27 mouse cellular contexts compared by ENCODE assay signal in genomic region chr1:169868636-169869035, GRCm38 (mm10). TPM values are rescaled to one million over a fixed set of nuclear protein-coding genes. Genes with fewer than 3 reads are reported as not detected.
A peak's percentile ranks its signal among the peaks of the same experiment; 100 is the strongest.
DNase-seq lines count a peak whose midpoint lies in the region; TF ChIP-seq lines count a peak whose summit lies in the region.
"Had no signal": no experiment of that assay in that cellular context is flagged by ENCODE, and none has a peak within 500 bp of the region (broad histone marks: within the 10 kb centered on the region; RNA-seq: fewer than 3 reads in every experiment).

No protein-coding gene starts in this region.

- TF ChIP-seq CTCF in thymus, adult 2 months (IDR thresholded peaks at IDR 0.05; ENCODE audit: borderline replicate concordance, control insufficient read depth, extremely low read depth, insufficient read depth, low read length, poor library complexity): no peak

- H3K27ac ChIP-seq in thymus, adult 2 months (ENCODE audit: control insufficient read depth, insufficient read depth, low read length): no peak overlapping the region
- H3K27ac ChIP-seq: embryonic facial prominence, embryonic 12.5 days; hindbrain, embryonic 15.5 days; kidney, postnatal 0 days; limb, embryonic 12.5 days; midbrain, embryonic 10.5 days had no signal

- peak; percentile 60 to 76 for DNase-seq in frontal cortex, adult 2 months (ENCODE audit: extremely low spot score in 1 of 2, low spot score in 1 of 2)
- no peak for DNase-seq in frontal cortex, postnatal 10 days (ENCODE audit: low spot score in 2 of 2)
- peak; percentile 26 to 38 for DNase-seq in right cerebral cortex, adult 2 months (ENCODE audit: low spot score in 2 of 2)
- DNase-seq in right cerebral cortex, postnatal 14 days: no peak
- DNase-seq in adrenal gland, adult 18-20 months (ENCODE audit: low spot score in 2 of 2): no peak
- no peak for DNase-seq in thymus, adult 2 months
- DNase-seq: cerebellum, adult 11-12 months; cerebellum, postnatal 10 days; kidney, adult 2 months; layer of hippocampus, postnatal 36 days; liver, postnatal 0 days; thymus, adult 18-20 months had no signal

- no peak overlapping the region for H3ac ChIP-seq in myocyte (ENCODE audit: control insufficient read depth, insufficient read length)

- H3K36me3 ChIP-seq in myocyte (ENCODE audit: control insufficient read depth, insufficient read depth): no peaks in the 10 kb centered on the region
- no peaks in the 10 kb centered on the region for H3K36me3 ChIP-seq in thymus, adult 2 months (ENCODE audit: control insufficient read depth, insufficient read depth, low read length)
- H3K36me3 ChIP-seq: embryonic facial prominence, embryonic 12.5 days; hindbrain, embryonic 15.5 days; limb, embryonic 12.5 days; midbrain, embryonic 10.5 days had no signal

- peak overlapping the region; percentile 50 for H3K4me2 ChIP-seq in myocyte (ENCODE audit: low read depth)
- H3K4me2 ChIP-seq: embryonic facial prominence, embryonic 12.5 days; hindbrain, embryonic 15.5 days; limb, embryonic 12.5 days; liver, embryonic 11.5 days had no signal

- no peak for TF ChIP-seq POLR2A in myocyte (IDR thresholded peaks at IDR 0.05; ENCODE audit: insufficient read length, low read depth)
- no peak for TF ChIP-seq POLR2A in thymus, adult 2 months (IDR thresholded peaks at IDR 0.05; ENCODE audit: control insufficient read depth, extremely low read depth, insufficient read depth, low read length, poor library complexity)

- no peaks in the 10 kb centered on the region for H3K4me1 ChIP-seq in thymus, adult 2 months (replicated peaks; ENCODE audit: control insufficient read depth, insufficient read depth, low read length)
- H3K4me1 ChIP-seq: hindbrain, embryonic 15.5 days; limb, embryonic 12.5 days had no signal

- WGBS in thymus, adult 2 months: 93% methylated on average over 3 of the region's 3 CpGs

- H3K79me2 ChIP-seq in myocyte (ENCODE audit: control insufficient read depth, insufficient read depth): no peaks in the 10 kb centered on the region

- H3K27me3 ChIP-seq in myocyte (ENCODE audit: control insufficient read depth, insufficient read depth, insufficient read length): no peaks in the 10 kb centered on the region
- no peaks in the 10 kb centered on the region for H3K27me3 ChIP-seq in thymus, adult 2 months (ENCODE audit: control insufficient read depth, insufficient read depth, low read length)
- H3K27me3 ChIP-seq: embryonic facial prominence, embryonic 12.5 days; hindbrain, embryonic 15.5 days; limb, embryonic 12.5 days had no signal

- no peak overlapping the region for H3K4me3 ChIP-seq in myocyte
- no peak overlapping the region for H3K4me3 ChIP-seq in thymus, adult 2 months (ENCODE audit: control insufficient read depth, insufficient read depth, low read length)
- H3K4me3 ChIP-seq: embryonic facial prominence, embryonic 12.5 days; hindbrain, embryonic 15.5 days; limb, embryonic 12.5 days; midbrain, embryonic 10.5 days had no signal

TF ChIP-seq in myocyte, 11 proteins besides CTCF, POLR2A, EP300 and RAD21:
- TF ChIP-seq REST (IDR thresholded peaks at IDR 0.05; ENCODE audit: insufficient read depth, insufficient read length): no peak
- no peak for TF ChIP-seq USF1 (IDR thresholded peaks at IDR 0.05; ENCODE audit: low read depth)
- no peak for TF ChIP-seq MYOD1 (IDR thresholded peaks at IDR 0.05; ENCODE audit: control insufficient read depth in 1 of 3, insufficient read length in 2 of 3, low read depth in 2 of 3)
- no peak for TF ChIP-seq MYOG (IDR thresholded peaks at IDR 0.05; ENCODE audit: control insufficient read depth in 1 of 3, insufficient read depth in 1 of 3, insufficient read length in 2 of 3, low read depth in 2 of 3)
- no peak for TF ChIP-seq SRF (IDR thresholded peaks at IDR 0.05; ENCODE audit: control insufficient read depth, insufficient read length, low read depth)
- no peak for TF ChIP-seq CEBPB (IDR thresholded peaks at IDR 0.05; ENCODE audit: insufficient read depth, poor library complexity, severe bottlenecking)
- TF ChIP-seq POLR2AphosphoS2 (IDR thresholded peaks at IDR 0.05; ENCODE audit: insufficient read length, low read depth): no peak
- TF ChIP-seq TCF3 (IDR thresholded peaks at IDR 0.05; ENCODE audit: insufficient read length, low read depth): no peak
- no peak for TF ChIP-seq E2F4 (IDR thresholded peaks at IDR 0.05; ENCODE audit: insufficient read depth)
- TF ChIP-seq MAX (IDR thresholded peaks at IDR 0.05; ENCODE audit: low read depth): no peak
- TF ChIP-seq TCF12 (IDR thresholded peaks at IDR 0.05; ENCODE audit: insufficient read depth, poor library complexity, severe bottlenecking): no peak

RNA-seq across cellular contexts. Expression of gene Ccdc190, which starts 59.8 kb away (rescaled TPM):
- 21.4 and 24.5 TPM in 2 replicates for polyA plus RNA-seq in frontal cortex, adult 2 months (2012; rRNA removed)
- polyA plus RNA-seq in myocyte (2012; fragmentation: generic; extraction: Trizol): not detected
- total RNA-seq in adrenal gland, adult 18-20 months (2021): under 1 TPM; 0.23 to 0.29 TPM
- 0.23 and 0.43 TPM in 2 replicates for polyA plus RNA-seq in thymus, adult 2 months (2012; rRNA removed)
- total RNA-seq: gastrocnemius, adult 18-20 months; hematopoietic stem cell, adult 5-6 weeks had no signal
- polyA plus RNA-seq: CD4-positive, CD25-positive, alpha-beta regulatory T cell, adult 4 months; embryonic facial prominence, embryonic 12.5 days; heart, postnatal 0 days; intestine, embryonic 14.5 days; kidney, adult 2 months; limb, embryonic 12.5 days; liver, embryonic 11.5 days; liver, postnatal 0 days; lung, postnatal 0 days; spleen, adult 2 months; stomach, embryonic 14.5 days had no signal

Comparison
In these comparisons a context has a peak if more than half of its experiments do, and no peak if none do; other contexts are left out.
1. DNase-seq: peak in frontal cortex, adult 2 months (2 of 2) and right cerebral cortex, adult 2 months (2 of 2); none in frontal cortex, postnatal 10 days (0 of 2), right cerebral cortex, postnatal 14 days (single experiment), adrenal gland, adult 18-20 months (0 of 2) and thymus, adult 2 months (single experiment).
2. RNA of gene Ccdc190, which starts 59.8 kb away (polyA plus RNA-seq): 21.4 to 24.5 TPM in frontal cortex, adult 2 months; 0.23 to 0.43 TPM in thymus, adult 2 months and not detected in myocyte (single experiment); every median in the first group is over 10 times any median in the second.